Mouse (Mus musculus) erythroblast, embryonic 14.5 days (primary cell): ENCODE data around the gene Vipr2.

Experiments
- GATA1 ChIP-seq: IDR thresholded peaks from 2 replicates; pipeline ENCODE4 v1.6.1; 2012; ENCODE audit warnings: low read length, inconsistent platforms, mixed read lengths
- TAL1 ChIP-seq: IDR thresholded peaks from 3 replicates; pipeline ENCODE4 v1.6.1; 2012; ENCODE audit warnings: low read length, inconsistent platforms, mixed read lengths

DNA sequence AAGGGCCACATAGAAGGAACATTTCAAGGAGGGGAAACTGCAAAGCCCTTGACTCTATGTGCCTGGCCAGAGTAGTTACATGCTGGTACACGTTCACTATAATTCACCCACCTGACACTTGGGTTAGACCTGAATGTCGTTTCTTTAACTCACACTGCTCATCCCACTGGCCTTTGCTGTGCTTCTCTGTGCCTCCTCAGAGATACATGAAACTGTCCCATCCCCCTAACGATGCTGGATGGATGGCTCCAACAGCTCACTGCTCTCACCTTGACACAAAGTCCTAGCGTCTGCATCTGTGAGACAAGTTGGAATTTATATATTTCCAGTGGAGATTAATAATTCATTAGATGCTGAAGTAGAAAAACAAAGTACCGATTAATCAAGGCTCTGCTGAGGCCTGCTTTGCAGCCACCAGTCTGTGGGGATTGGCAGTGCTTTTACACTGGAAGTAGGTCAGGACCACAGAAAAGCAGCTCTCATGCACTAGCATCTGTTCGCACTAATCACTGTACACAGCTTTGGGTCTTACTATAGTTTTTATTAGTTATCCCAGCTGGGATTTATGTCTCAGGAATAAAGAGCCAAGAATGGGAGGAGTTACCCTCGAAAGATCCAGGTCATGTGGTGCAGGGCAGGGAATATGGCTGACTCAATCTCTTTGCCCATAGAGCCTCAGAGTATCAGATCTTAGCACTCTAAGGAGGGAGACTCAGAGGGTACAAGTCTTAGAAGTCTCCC lies 79.4 kb downstream of the Vipr2 start:
- TF ChIP-seq GATA1 (no peak), TAL1 (no peak)
